In the genomic region with DNA sequence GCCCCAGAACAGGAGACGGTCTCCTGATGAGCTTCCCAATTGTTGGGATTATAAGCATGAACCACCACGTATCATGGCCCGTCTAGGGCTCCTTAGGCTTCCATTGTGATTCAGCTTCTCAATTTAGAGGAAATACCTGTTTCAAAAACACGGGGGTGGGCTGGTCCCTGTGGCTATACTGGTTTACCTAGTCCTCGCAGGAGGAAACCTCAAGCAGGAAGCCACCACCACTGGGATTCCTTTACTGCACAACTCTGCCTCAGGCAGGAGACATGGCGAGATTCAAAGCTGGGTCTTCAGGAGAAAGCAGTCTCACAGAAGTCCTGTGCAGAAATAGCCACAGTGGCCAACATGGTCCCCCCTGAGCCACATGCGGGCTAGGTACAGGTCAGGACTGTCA, we compare ENCODE assay signal across 21 mouse cellular contexts.
"Had no signal": no experiment of that assay in that cellular context is flagged by ENCODE, and none has a peak within 500 bp of the region (broad histone marks: within the 10 kb centered on the region; RNA-seq: fewer than 3 reads in every experiment).

No protein-coding gene starts in this region.

- ATAC-seq: intestine, postnatal 0 days; liver, postnatal 0 days; lung, postnatal 0 days; midbrain, embryonic 13.5 days had no signal

- H3K36me3 ChIP-seq: limb, embryonic 12.5 days; limb, embryonic 15.5 days; midbrain, embryonic 13.5 days; neural tube, embryonic 12.5 days; neural tube, embryonic 15.5 days had no signal

- H3K4me1 ChIP-seq: limb, embryonic 12.5 days; limb, embryonic 15.5 days; midbrain, embryonic 13.5 days; neural tube, embryonic 12.5 days; neural tube, embryonic 15.5 days had no signal

- DNase-seq: kidney, adult 9 months; kidney, postnatal 14 days; kidney, postnatal 4 days; left cerebral cortex, postnatal 4 days; liver, postnatal 0 days; lung, embryonic 14.5 days; right cerebral cortex, adult 18-20 months; right cerebral cortex, postnatal 14 days; right cerebral cortex, postnatal 4 days; thymus, adult 2 months; thymus, postnatal 14 days; thymus, postnatal 4 days had no signal

- H3K4me3 ChIP-seq: limb, embryonic 12.5 days; limb, embryonic 15.5 days; midbrain, embryonic 13.5 days; neural tube, embryonic 12.5 days; neural tube, embryonic 15.5 days had no signal

- H3K27ac ChIP-seq: limb, embryonic 12.5 days; limb, embryonic 15.5 days; liver, embryonic 14.5 days; macrophage; midbrain, embryonic 13.5 days; neural tube, embryonic 12.5 days; neural tube, embryonic 15.5 days had no signal

- H3K27me3 ChIP-seq: limb, embryonic 12.5 days; limb, embryonic 15.5 days; midbrain, embryonic 13.5 days; neural tube, embryonic 12.5 days; neural tube, embryonic 15.5 days had no signal
